Mouse (Mus musculus): ENCODE results near the gene Slc9a8. TPM values are rescaled to one million over a fixed set of nuclear protein-coding genes. Genes with fewer than 3 reads are reported as not detected.

Gene Slc9a8
- polyA plus RNA-seq, 1 experiment from 2014 or later = 23.9 TPM

- DNase-seq (ENCODE audit: low spot score) = no peak
- H3K9me3 ChIP-seq (ENCODE audit: control insufficient read depth, low read length) = no peaks in the 10 kb centered on the region
These were observed 63.4 kb downstream of the Slc9a8 start for GRCm38 (mm10) chr2:167484932-167485331.

GRCm38 (mm10) chr2:167485501-167486377 lies 64.2 kb downstream of the Slc9a8 start:
- H3K4me2 ChIP-seq (ENCODE audit: low read depth, low read length, severe bottlenecking) = no peak overlapping the region
- H3K9ac ChIP-seq (ENCODE audit: low read length) = no peak overlapping the region
- DNase-seq (ENCODE audit: low spot score) (no peak), ATAC-seq (replicated peaks; ENCODE audit: low FRiP score) (no peak)
- H3K9me3 ChIP-seq (ENCODE audit: control insufficient read depth, low read length) = no peaks in the 10 kb centered on the region
- 90% methylated on average over 7 of the region's 7 CpGs for WGBS
- H3K4me1 ChIP-seq (replicated peaks; ENCODE audit: control insufficient read depth, insufficient read depth, low read length) = no peaks in the 10 kb centered on the region
- H3K27me3 ChIP-seq (ENCODE audit: control insufficient read depth, insufficient read depth, low read length) = no peaks in the 10 kb centered on the region
- H3K4me3 ChIP-seq (ENCODE audit: low read depth, low read length) = no peak overlapping the region
- H3K27ac ChIP-seq (ENCODE audit: low read depth, low read length) = no peak overlapping the region
- H3K36me3 ChIP-seq (ENCODE audit: control insufficient read depth, insufficient read depth, low read length) = peaks cover 3% of the 10 kb centered on the region; the same call in 1 of the 2 replicates

More at GRCm38 (mm10) chr2:167484932-167485331, 63.4 kb downstream of the Slc9a8 start:
- no peak for ATAC-seq (replicated peaks; ENCODE audit: low FRiP score)
- no peak overlapping the region for H3K4me3 ChIP-seq (ENCODE audit: low read depth, low read length)
- no peaks in the 10 kb centered on the region for H3K27me3 ChIP-seq (ENCODE audit: control insufficient read depth, insufficient read depth, low read length)
- no peak overlapping the region for H3K4me2 ChIP-seq (ENCODE audit: low read depth, low read length, severe bottlenecking)
- H3K9ac ChIP-seq (ENCODE audit: low read length) = no peak overlapping the region
- H3K36me3 ChIP-seq (ENCODE audit: control insufficient read depth, insufficient read depth, low read length) = peaks cover 3% of the 10 kb centered on the region; the same call in 1 of the 2 replicates
- no peaks in the 10 kb centered on the region for H3K4me1 ChIP-seq (replicated peaks; ENCODE audit: control insufficient read depth, insufficient read depth, low read length)
- WGBS = 94% methylated on average over 11 of the region's 11 CpGs
- H3K27ac ChIP-seq (ENCODE audit: low read depth, low read length) = no peak overlapping the region

GRCm38 (mm10) chr2:167486573-167486972 lies 65.1 kb downstream of the Slc9a8 start:
- WGBS = 90% methylated on average over 4 of the region's 4 CpGs
- Histone ChIP-seq H3K36me3 (ENCODE audit: control insufficient read depth, insufficient read depth, low read length) (peaks cover 3% of the 10 kb centered on the region; the same call in 1 of the 2 replicates), H3K27ac (ENCODE audit: low read depth, low read length) (no peak overlapping the region), H3K4me2 (ENCODE audit: low read depth, low read length, severe bottlenecking) (no peak overlapping the region), H3K9ac (ENCODE audit: low read length) (no peak overlapping the region), H3K4me1 (replicated peaks; ENCODE audit: control insufficient read depth, insufficient read depth, low read length) (peaks cover 6% of the 10 kb centered on the region; the same call in 1 of the 2 replicates), H3K9me3 (ENCODE audit: control insufficient read depth, low read length) (no peaks in the 10 kb centered on the region), H3K27me3 (ENCODE audit: control insufficient read depth, insufficient read depth, low read length) (no peaks in the 10 kb centered on the region), H3K4me3 (ENCODE audit: low read depth, low read length) (no peak overlapping the region)
- no peak for DNase-seq (ENCODE audit: low spot score)
- ATAC-seq (replicated peaks; ENCODE audit: low FRiP score) = no peak

DNA sequence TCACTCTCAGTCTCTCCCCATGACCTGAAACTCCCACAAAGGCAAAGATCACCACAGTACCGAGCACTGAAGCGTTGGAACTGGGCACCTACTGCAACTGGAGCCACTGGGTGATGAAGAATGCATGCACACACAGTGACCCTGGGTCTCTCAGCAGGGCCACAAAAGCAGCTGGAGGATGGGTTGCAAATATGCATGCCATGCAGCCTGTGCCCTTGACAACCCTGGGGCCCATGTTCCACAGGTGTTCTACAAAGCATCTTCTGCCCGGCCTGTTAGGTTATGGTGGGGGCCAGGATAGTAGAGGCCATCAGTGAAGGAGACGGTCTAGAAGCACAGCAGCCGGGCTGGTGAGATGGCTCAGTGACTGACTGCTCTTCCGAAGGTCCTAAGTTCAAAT lies 66.0 kb downstream of the Slc9a8 start:
- 94% methylated on average over 6 of the region's 6 CpGs for WGBS
- peaks cover 3% of the 10 kb centered on the region; the same call in 1 of the 2 replicates for H3K36me3 ChIP-seq (ENCODE audit: control insufficient read depth, insufficient read depth, low read length)
- H3K4me2 ChIP-seq (ENCODE audit: low read depth, low read length, severe bottlenecking) = no peak overlapping the region
- ATAC-seq (replicated peaks; ENCODE audit: low FRiP score) (no peak), DNase-seq (ENCODE audit: low spot score) (no peak)
- H3K27me3 ChIP-seq (ENCODE audit: control insufficient read depth, insufficient read depth, low read length) = no peaks in the 10 kb centered on the region
- no peak overlapping the region for H3K27ac ChIP-seq (ENCODE audit: low read depth, low read length)
- no peak overlapping the region for H3K4me3 ChIP-seq (ENCODE audit: low read depth, low read length)
- no peaks in the 10 kb centered on the region for H3K9me3 ChIP-seq (ENCODE audit: control insufficient read depth, low read length)
- peaks cover 10% of the 10 kb centered on the region; the same call in 1 of the 2 replicates for H3K4me1 ChIP-seq (replicated peaks; ENCODE audit: control insufficient read depth, insufficient read depth, low read length)
- H3K9ac ChIP-seq (ENCODE audit: low read length) = no peak overlapping the region

- Histone ChIP-seq H3K4me3 (ENCODE audit: low read depth, low read length) (no peak overlapping the region), H3K27ac (ENCODE audit: low read depth, low read length) (no peak overlapping the region), H3K9me3 (ENCODE audit: control insufficient read depth, low read length) (no peaks in the 10 kb centered on the region), H3K27me3 (ENCODE audit: control insufficient read depth, insufficient read depth, low read length) (no peaks in the 10 kb centered on the region), H3K4me2 (ENCODE audit: low read depth, low read length, severe bottlenecking) (no peak overlapping the region), H3K9ac (ENCODE audit: low read length) (no peak overlapping the region), H3K4me1 (replicated peaks; ENCODE audit: control insufficient read depth, insufficient read depth, low read length) (peaks cover 10% of the 10 kb centered on the region; the same call in 1 of the 2 replicates), H3K36me3 (ENCODE audit: control insufficient read depth, insufficient read depth, low read length) (peaks cover 3% of the 10 kb centered on the region; the same call in 1 of the 2 replicates)
- ATAC-seq (replicated peaks; ENCODE audit: low FRiP score) (no peak), DNase-seq (ENCODE audit: low spot score) (no peak)
- WGBS = 90% methylated on average over 6 of the region's 6 CpGs
These were observed 66.5 kb downstream of the Slc9a8 start for GRCm38 (mm10) chr2:167487994-167488393.

- H3K9ac ChIP-seq (ENCODE audit: low read length) = no peak overlapping the region
- H3K4me3 ChIP-seq (ENCODE audit: low read depth, low read length) = peak overlapping the region; percentile 100; the same call in 1 of the 2 replicates
- peaks cover 10% of the 10 kb centered on the region; the same call in 1 of the 2 replicates for H3K4me1 ChIP-seq (replicated peaks; ENCODE audit: control insufficient read depth, insufficient read depth, low read length)
- ATAC-seq (replicated peaks; ENCODE audit: low FRiP score) (no peak), DNase-seq (ENCODE audit: low spot score) (no peak)
- H3K27ac ChIP-seq (ENCODE audit: low read depth, low read length) = no peak overlapping the region
- H3K36me3 ChIP-seq (ENCODE audit: control insufficient read depth, insufficient read depth, low read length) = no peaks in the 10 kb centered on the region
- peak overlapping the region; percentile 89; the same call in 1 of the 2 replicates for H3K4me2 ChIP-seq (ENCODE audit: low read depth, low read length, severe bottlenecking)
- WGBS = 86% methylated on average over 4 of the region's 4 CpGs
- no peaks in the 10 kb centered on the region for H3K9me3 ChIP-seq (ENCODE audit: control insufficient read depth, low read length)
- H3K27me3 ChIP-seq (ENCODE audit: control insufficient read depth, insufficient read depth, low read length) = no peaks in the 10 kb centered on the region
These were observed 69.5 kb downstream of the Slc9a8 start for GRCm38 (mm10) chr2:167490813-167491525.

GRCm38 (mm10) chr2:167491757-167492708 lies 70.5 kb downstream of the Slc9a8 start, which contains the start of gene Rnf114:
Rnf114 (plus strand) TSS chr2:167492645.
- 4% methylated on average over 52 of the region's 52 CpGs for WGBS
- peak within 1 kb of the TSS; percentile 97 for H3K27ac ChIP-seq (ENCODE audit: low read depth, low read length)
- H3K9ac ChIP-seq (ENCODE audit: low read length) = peak within 1 kb of the TSS; percentile 88
- peaks cover 10% of the 10 kb centered on the region; the same call in 1 of the 2 replicates for H3K4me1 ChIP-seq (replicated peaks; ENCODE audit: control insufficient read depth, insufficient read depth, low read length)
- H3K4me2 ChIP-seq (ENCODE audit: low read depth, low read length, severe bottlenecking) = peak within 1 kb of the TSS; percentile 89
- ATAC-seq (replicated peaks; ENCODE audit: low FRiP score) = peak; percentile 21
- H3K36me3 ChIP-seq (ENCODE audit: control insufficient read depth, insufficient read depth, low read length) = no peaks in the 10 kb centered on the region
- peak within 1 kb of the TSS; percentile 100 for H3K4me3 ChIP-seq (ENCODE audit: low read depth, low read length)
- no peaks in the 10 kb centered on the region for H3K27me3 ChIP-seq (ENCODE audit: control insufficient read depth, insufficient read depth, low read length)
- DNase-seq (ENCODE audit: low spot score) = no peak
- H3K9me3 ChIP-seq (ENCODE audit: control insufficient read depth, low read length) = no peaks in the 10 kb centered on the region
